In genomic region chr13:85639376-85640229, GRCm38 (mm10) we compare ENCODE assay signal across 8 mouse cellular contexts.
DNase-seq lines count a peak whose midpoint lies in the region; ATAC-seq and TF ChIP-seq lines count a peak whose summit lies in the region.

No protein-coding gene starts in this region.

- peak; percentile 65 for TF ChIP-seq CTCF in kidney, postnatal 0 days (IDR thresholded peaks at IDR 0.05; ENCODE audit: low read depth)
- no peak for TF ChIP-seq CTCF in G1E (IDR thresholded peaks at IDR 0.05; ENCODE audit: low read depth, low read length)

- no peaks in the 10 kb centered on the region for H3K4me1 ChIP-seq in kidney, postnatal 0 days (replicated peaks; ENCODE audit: insufficient read depth, low read length)
- H3K4me1 ChIP-seq in G1E (ENCODE audit: insufficient read depth, low read depth, low read length): no peaks in the 10 kb centered on the region
- H3K4me1 ChIP-seq in limb, embryonic 15.5 days: peaks cover 5% of the 10 kb centered on the region; the same call in 1 of the 2 replicates

- WGBS in kidney, postnatal 0 days: 23% methylated on average over 8 of the region's 8 CpGs
- WGBS in limb, embryonic 15.5 days: 15% methylated on average over 8 of the region's 8 CpGs

- no peak overlapping the region for H3K27ac ChIP-seq in kidney, postnatal 0 days
- H3K27ac ChIP-seq in limb, embryonic 15.5 days: peak overlapping the region; percentile 60; the same call in 1 of the 2 replicates

- H3K27me3 ChIP-seq in kidney, postnatal 0 days (ENCODE audit: insufficient read depth, low read length): no peaks in the 10 kb centered on the region
- H3K27me3 ChIP-seq in G1E (ENCODE audit: insufficient read depth, low read length): 0 out of 2 replicates have a peak, but pooled peaks cover 2% of the 10 kb centered on the region
- no peaks in the 10 kb centered on the region for H3K27me3 ChIP-seq in limb, embryonic 15.5 days

- no peaks in the 10 kb centered on the region for H3K36me3 ChIP-seq in kidney, postnatal 0 days (ENCODE audit: insufficient read depth, low read length)
- H3K36me3 ChIP-seq in G1E (replicated peaks): no peaks in the 10 kb centered on the region
- no peaks in the 10 kb centered on the region for H3K36me3 ChIP-seq in limb, embryonic 15.5 days

- no peak overlapping the region for H3K4me3 ChIP-seq in kidney, postnatal 0 days (replicated peaks; ENCODE audit: low read depth, low read length)
- H3K4me3 ChIP-seq in G1E (ENCODE audit: low read depth, low read length): no peak overlapping the region
- no peak overlapping the region for H3K4me3 ChIP-seq in limb, embryonic 15.5 days

- no peak overlapping the region for H3K9ac ChIP-seq in kidney, postnatal 0 days (ENCODE audit: low read depth, low read length)
- H3K9ac ChIP-seq in limb, embryonic 15.5 days: no peak overlapping the region

- peak; percentile 74 for DNase-seq in kidney, postnatal 0 days (ENCODE audit: low spot score)
- DNase-seq in kidney, postnatal 14 days: no peak
- DNase-seq in G1E (ENCODE audit: low spot score): peak; percentile 2
- peak; percentile 49 for DNase-seq in embryo, embryonic 9.5 days (ENCODE audit: extremely low spot score)
- no peak for DNase-seq in right cerebral cortex, postnatal 4 days
- DNase-seq in gastrocnemius, postnatal 14 days: no peak

- H3K9me3 ChIP-seq in kidney, postnatal 0 days (replicated peaks; ENCODE audit: low read length): no peaks in the 10 kb centered on the region
- H3K9me3 ChIP-seq in G1E (replicated peaks): no peaks in the 10 kb centered on the region
- H3K9me3 ChIP-seq in limb, embryonic 15.5 days: no peaks in the 10 kb centered on the region

- no peak overlapping the region for H3K4me2 ChIP-seq in kidney, postnatal 0 days (ENCODE audit: low read length)
- H3K4me2 ChIP-seq in limb, embryonic 15.5 days: no peak overlapping the region

- ATAC-seq in kidney, postnatal 0 days (replicated peaks; ENCODE audit: low FRiP score, low read depth): no peak; the same call in 1 of the 2 replicates
- 0 out of 2 replicates have a peak, but pooled peaks have one; percentile 28 for ATAC-seq in G1E (ENCODE audit: extremely low read depth, insufficient number of reproducible peaks, low FRiP score, poor library complexity, severe bottlenecking)
- 0 out of 2 replicates have a peak, but pooled peaks have one; percentile 58 for ATAC-seq in limb, embryonic 15.5 days (ENCODE audit: insufficient number of reproducible peaks, low FRiP score, low TSS enrichment, low read depth)
- no peak for ATAC-seq in cerebellum, adult (ENCODE audit: insufficient number of reproducible peaks, low FRiP score, low TSS enrichment)

- intact Hi-C loops in gastrocnemius, postnatal 14 days (cut with DNase I; ENCODE audit: low total_unique reads): no loop called here

Comparison
In these comparisons a context has a peak if more than half of its experiments do, and no peak if none do; other contexts are left out.
1. DNase-seq: peak in kidney, postnatal 0 days (single experiment), G1E (single experiment) and embryo, embryonic 9.5 days (single experiment); none in kidney, postnatal 14 days (single experiment), right cerebral cortex, postnatal 4 days (single experiment) and gastrocnemius, postnatal 14 days (single experiment).
2. ATAC-seq: peak in G1E (single experiment) and limb, embryonic 15.5 days (single experiment); none in kidney, postnatal 0 days (single experiment) and cerebellum, adult (single experiment).